Mouse (Mus musculus) spleen, adult 2 months (tissue): ENCODE measurements at regions not wholly inside any gene's neighbourhood (a gene's known extent, or its start where the extent isn't known, plus 50 kb on each side); places are given as distances from the start of the nearest gene placed in this dataset.

Experiments
- DNase-seq, 2 experiments: peaks; one replicate each; pipeline versions ENCODE4 v3.0.0 to v3.0.0-alpha.2; 2012 to 2021; ENCODE audit warnings: low spot score in 2 of 2, low read depth in 1 of 2
- H3K27ac ChIP-seq: fragments of 200-500 bp; 2 replicates; pipeline ENCODE4 v1.5.1; 2012; ENCODE audit warnings: low read length, inconsistent platforms; ENCODE audit not compliant: insufficient read depth
- H3K27me3 ChIP-seq: fragments of 200-500 bp; 2 replicates; pipeline ENCODE4 v1.6.1; 2012; ENCODE audit warnings: mild to moderate bottlenecking, moderate library complexity, low read length, inconsistent platforms; ENCODE audit not compliant: control insufficient read depth, insufficient read depth
- H3K36me3 ChIP-seq: fragments of 200-500 bp; 2 replicates; pipeline ENCODE4 v1.6.1; 2012; ENCODE audit warnings: mild to moderate bottlenecking, low read length, inconsistent platforms; ENCODE audit not compliant: control insufficient read depth, insufficient read depth
- H3K4me1 ChIP-seq: fragments of 200-500 bp; 2 replicates; pipeline ENCODE4 v1.6.1; 2011; ENCODE audit warnings: inconsistent platforms; ENCODE audit not compliant: control insufficient read depth, insufficient read depth, insufficient read length
- H3K4me3 ChIP-seq: fragments of 200-500 bp; 2 replicates; pipeline ENCODE4 v1.5.1; 2011; ENCODE audit warnings: mild to moderate bottlenecking, inconsistent platforms; ENCODE audit not compliant: insufficient read depth, insufficient read length; ENCODE audit errors: extremely low read depth
- CTCF ChIP-seq: fragments of 200-500 bp; IDR thresholded peaks from 2 replicates; pipeline ENCODE4 v1.5.1; 2011; ENCODE audit warnings: mild to moderate bottlenecking, inconsistent platforms; ENCODE audit not compliant: insufficient read depth, insufficient read length, insufficient replicate concordance; ENCODE audit errors: extremely low read depth
- POLR2A ChIP-seq: fragments of 200-500 bp; IDR thresholded peaks from 2 replicates; pipeline ENCODE4 v1.6.1; 2011; ENCODE audit warnings: low read depth, low read length, inconsistent platforms
- WGBS: fragments of 180-500 bp; shearing (Covaris S2); methylation state at CpG from one replicate; pipeline ENCODE4 v1.1.7; 2018; 5-methylcytosine and 5-hydroxymethylcytosine counted together

- Histone ChIP-seq H3K36me3 (no peaks in the 10 kb centered on the region), H3K4me1 (no peaks in the 10 kb centered on the region), H3K27ac (no peak overlapping the region), H3K27me3 (no peaks in the 10 kb centered on the region), H3K4me3 (no peak overlapping the region)
- TF ChIP-seq CTCF (no peak), POLR2A (no peak)
- DNase-seq: no peak
- 94% methylated on average over 1 of the region's 1 CpGs for WGBS
Measured at GRCm38 (mm10) chr9:41328959-41329358, 167.5 kb upstream of the Ubash3b start.

GRCm38 (mm10) chr9:41328480-41328879 is 167.0 kb upstream of the Ubash3b start:
- TF ChIP-seq POLR2A: no peak
- no peak for TF ChIP-seq CTCF
- no peaks in the 10 kb centered on the region for H3K27me3 ChIP-seq
- no peaks in the 10 kb centered on the region for H3K4me1 ChIP-seq
- WGBS: 88% methylated on average over 5 of the region's 5 CpGs
- no peak overlapping the region for H3K27ac ChIP-seq
- H3K4me3 ChIP-seq: no peak overlapping the region
- H3K36me3 ChIP-seq: no peaks in the 10 kb centered on the region
- no peak for DNase-seq

DNA sequence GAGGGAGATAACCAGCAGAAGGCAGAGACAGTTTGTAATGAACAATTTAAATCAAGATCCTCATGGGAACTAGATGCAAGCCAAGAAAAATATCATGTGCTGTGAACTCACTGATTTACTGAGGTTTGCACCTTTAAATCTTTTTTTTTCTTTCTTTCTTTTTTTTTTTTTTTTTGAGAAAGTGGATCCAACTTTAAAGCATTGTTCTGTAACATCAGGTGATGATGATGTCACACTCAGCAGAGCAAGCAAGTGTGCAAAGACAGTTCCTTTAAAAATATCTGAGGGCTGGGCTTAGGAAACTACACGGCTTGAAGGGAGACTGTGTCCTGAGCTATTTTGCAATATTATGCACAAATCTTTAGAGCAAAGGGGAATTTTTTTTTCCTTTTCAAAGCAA is 166.6 kb upstream of the Ubash3b start:
- WGBS: 35% methylated on average over 1 of the region's 1 CpGs
- no peak for TF ChIP-seq POLR2A
- no peak for TF ChIP-seq CTCF
- Histone ChIP-seq H3K27ac (no peak overlapping the region), H3K27me3 (no peaks in the 10 kb centered on the region), H3K4me3 (no peak overlapping the region), H3K36me3 (no peaks in the 10 kb centered on the region), H3K4me1 (no peaks in the 10 kb centered on the region)
- no peak for DNase-seq

- H3K27ac ChIP-seq: no peak overlapping the region
- H3K4me3 ChIP-seq: no peak overlapping the region
- H3K4me1 ChIP-seq: no peaks in the 10 kb centered on the region
- TF ChIP-seq POLR2A (no peak), CTCF (no peak)
- DNase-seq: no peak
- no peaks in the 10 kb centered on the region for H3K36me3 ChIP-seq
- H3K27me3 ChIP-seq: no peaks in the 10 kb centered on the region
- WGBS: 36% methylated on average over 1 of the region's 1 CpGs
Measured at GRCm38 (mm10) chr9:41327561-41327960, 166.1 kb upstream of the Ubash3b start.

- WGBS: 41% methylated on average over 10 of the region's 10 CpGs
- no peak overlapping the region for H3K27ac ChIP-seq
- H3K27me3 ChIP-seq: no peaks in the 10 kb centered on the region
- H3K36me3 ChIP-seq: no peaks in the 10 kb centered on the region
- no peak overlapping the region for H3K4me3 ChIP-seq
- TF ChIP-seq CTCF: no peak
- no peak for TF ChIP-seq POLR2A
- H3K4me1 ChIP-seq: no peaks in the 10 kb centered on the region
- no peak for DNase-seq
Measured at GRCm38 (mm10) chr9:41326772-41327560, 165.5 kb upstream of the Ubash3b start.

DNA sequence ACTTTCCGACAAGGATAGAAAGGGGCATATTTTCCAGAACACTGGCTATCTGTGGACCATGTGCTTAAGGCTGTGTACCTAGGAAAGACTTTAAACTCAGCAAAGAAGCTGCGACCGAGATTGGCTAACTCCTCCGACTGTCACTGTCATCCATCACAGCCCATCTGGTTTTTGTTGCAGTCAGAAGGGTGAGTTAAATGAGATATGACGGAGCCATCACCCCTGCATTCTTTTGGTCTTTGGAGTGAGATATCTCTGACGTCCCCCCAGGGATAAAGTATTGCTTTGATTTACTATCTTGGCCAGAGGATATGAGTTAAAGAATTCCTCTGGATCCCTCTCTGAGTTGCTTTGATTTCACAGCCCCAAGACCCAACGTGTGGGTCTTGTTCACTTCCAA is 160.0 kb upstream of the Ubash3b start:
- no peaks in the 10 kb centered on the region for H3K4me1 ChIP-seq
- H3K36me3 ChIP-seq: no peaks in the 10 kb centered on the region
- 87% methylated on average over 7 of the region's 7 CpGs for WGBS
- H3K27me3 ChIP-seq: no peaks in the 10 kb centered on the region
- DNase-seq: no peak
- no peak overlapping the region for H3K27ac ChIP-seq
- no peak overlapping the region for H3K4me3 ChIP-seq
- TF ChIP-seq CTCF (no peak), POLR2A (no peak)

GRCm38 (mm10) chr9:41319066-41319465 is 157.6 kb upstream of the Ubash3b start:
- H3K27me3 ChIP-seq: no peaks in the 10 kb centered on the region
- 74% methylated on average over 2 of the region's 2 CpGs for WGBS
- no peak overlapping the region for H3K27ac ChIP-seq
- no peaks in the 10 kb centered on the region for H3K36me3 ChIP-seq
- H3K4me1 ChIP-seq: no peaks in the 10 kb centered on the region
- no peak overlapping the region for H3K4me3 ChIP-seq
- DNase-seq: no peak
- TF ChIP-seq CTCF: no peak
- TF ChIP-seq POLR2A: no peak
